Mouse (Mus musculus) central nervous system, embryonic 14 days (tissue): ENCODE results near the gene Dstn. TPM values are rescaled to one million over a fixed set of nuclear protein-coding genes. Genes with fewer than 3 reads are reported as not detected.

Experiments used
- polyA plus RNA-seq: library from polyadenylated mRNA; depleted of rRNA; stranded (reverse); fragments of >200 nt; gene quantifications from 2 replicates; pipeline ENCODE4 v1.2.3, GENCODE M21; 2012; rRNA removed

Dstn gene
- 133 and 137 TPM in 2 replicates for polyA plus RNA-seq

GRCm38 (mm10) chr2:143914760-143915599 lies at the start of gene Dstn:
Gene Dstn, plus strand, starts transcription at chr2:143915320.

Other genes starting within 250 kb of the Dstn start
- gene Bfsp1, start 52.1 kb upstream of the Dstn start, polyA plus RNA-seq: 1.6 TPM in 2 replicates
- 68.9 and 126 TPM in 2 replicates for gene Rrbp1, start 95.9 kb downstream of the Dstn start, polyA plus RNA-seq
- not detected in 2 replicates for gene Banf2, start 117.7 kb downstream of the Dstn start, polyA plus RNA-seq